Mouse (Mus musculus) splenic B cell, adult 2 months (primary cell): ENCODE results near the gene Glrb.

Source experiments
- DNase-seq: peaks from one replicate; pipeline ENCODE4 v3.0.0-alpha.2; 2011; ENCODE audit warnings: low read depth, low spot score
- H3K27me3 ChIP-seq: 2 replicates; pipeline ENCODE4 v1.6.1; 2012; ENCODE audit warnings: mild to moderate bottlenecking, low read length, moderate library complexity, mixed read lengths; ENCODE audit not compliant: control insufficient read depth, poor library complexity, insufficient read depth, severe bottlenecking
- H3K36me3 ChIP-seq: 2 replicates; pipeline ENCODE4 v1.6.1; 2012; ENCODE audit warnings: mild to moderate bottlenecking, low read length, moderate library complexity, mixed read lengths; ENCODE audit not compliant: control insufficient read depth, poor library complexity, insufficient read depth, severe bottlenecking

Gene Glrb

GRCm38 (mm10) chr3:80801827-80802310 lies 111.6 kb downstream of the Glrb start:
- no peak for DNase-seq
- no peaks in the 10 kb centered on the region; the same call in none of the 2 replicates for H3K27me3 ChIP-seq
- no peaks in the 10 kb centered on the region for H3K36me3 ChIP-seq

- no peak for DNase-seq
- no peaks in the 10 kb centered on the region; the same call in none of the 2 replicates for H3K27me3 ChIP-seq
- H3K36me3 ChIP-seq: no peaks in the 10 kb centered on the region
These were observed 112.2 kb downstream of the Glrb start for GRCm38 (mm10) chr3:80800995-80801826.

GRCm38 (mm10) chr3:80800299-80800994 lies 113.0 kb downstream of the Glrb start:
- no peaks in the 10 kb centered on the region; the same call in none of the 2 replicates for H3K27me3 ChIP-seq
- peak; percentile 21 for DNase-seq
- no peaks in the 10 kb centered on the region for H3K36me3 ChIP-seq

- DNase-seq: no peak
These were observed 115.5 kb downstream of the Glrb start for GRCm38 (mm10) chr3:80797935-80798334.

GRCm38 (mm10) chr3:80796764-80797163 lies 116.7 kb downstream of the Glrb start:
- H3K27me3 ChIP-seq: no peaks in the 10 kb centered on the region; the same call in none of the 2 replicates
- no peak for DNase-seq
- no peaks in the 10 kb centered on the region for H3K36me3 ChIP-seq

More at GRCm38 (mm10) chr3:80797935-80798334, 115.5 kb downstream of the Glrb start:
- Histone ChIP-seq H3K36me3 (no peaks in the 10 kb centered on the region), H3K27me3 (no peaks in the 10 kb centered on the region; the same call in none of the 2 replicates)

- Histone ChIP-seq H3K36me3 (no peaks in the 10 kb centered on the region), H3K27me3 (no peaks in the 10 kb centered on the region)
- no peak for DNase-seq
These were observed 118.2 kb downstream of the Glrb start for GRCm38 (mm10) chr3:80795284-80795683.
